In genomic region chr1:160812428-160812827, GRCm38 (mm10) we compare ENCODE assay signal across 24 mouse cellular contexts. TPM values are rescaled to one million over a fixed set of nuclear protein-coding genes. Genes with fewer than 3 reads are reported as not detected.
DNase-seq lines count a peak whose midpoint lies in the region; ATAC-seq and TF ChIP-seq lines count a peak whose summit lies in the region.
"Had no signal": no experiment of that assay in that cellular context is flagged by ENCODE, and none has a peak within 500 bp of the region (broad histone marks: within the 10 kb centered on the region; RNA-seq: fewer than 3 reads in every experiment).

No protein-coding gene starts in this region.

- no peak overlapping the region for H3K4me3 ChIP-seq in heart, embryonic 13.5 days
- H3K4me3 ChIP-seq in liver, postnatal 0 days (ENCODE audit: low read depth, low read length) = no peak overlapping the region
- H3K4me3 ChIP-seq in hindbrain, embryonic 11.5 days (ENCODE audit: low read depth, low read length) = no peak overlapping the region
- H3K4me3 ChIP-seq: embryonic facial prominence, embryonic 15.5 days; forebrain, embryonic 10.5 days; gastrocnemius, adult 2 months; limb, embryonic 12.5 days; lung, embryonic 15.5 days; megakaryocyte, embryonic 14.5 days had no signal

- H3K4me2 ChIP-seq in heart, embryonic 13.5 days = no peak overlapping the region
- H3K4me2 ChIP-seq in liver, postnatal 0 days (ENCODE audit: low read depth, low read length) = no peak overlapping the region
- H3K4me2 ChIP-seq in hindbrain, embryonic 11.5 days (replicated peaks; ENCODE audit: low read depth, low read length) = no peak overlapping the region
- H3K4me2 ChIP-seq: embryonic facial prominence, embryonic 15.5 days; limb, embryonic 12.5 days; lung, embryonic 15.5 days had no signal

- H3K27me3 ChIP-seq in heart, embryonic 13.5 days (replicated peaks) = no peaks in the 10 kb centered on the region
- no peaks in the 10 kb centered on the region for H3K27me3 ChIP-seq in liver, postnatal 0 days (ENCODE audit: insufficient read depth, low read length)
- H3K27me3 ChIP-seq in hindbrain, embryonic 11.5 days (ENCODE audit: control insufficient read depth, insufficient read depth, low read length) = no peaks in the 10 kb centered on the region
- H3K27me3 ChIP-seq: embryonic facial prominence, embryonic 15.5 days; limb, embryonic 12.5 days; lung, embryonic 15.5 days; megakaryocyte, embryonic 14.5 days had no signal

- TF ChIP-seq CTCF in liver, postnatal 0 days (IDR thresholded peaks at IDR 0.05; ENCODE audit: low read depth) = no peak

- no peak; the same call in 1 of the 2 replicates for TF ChIP-seq EP300 in liver, postnatal 0 days (IDR thresholded peaks at IDR 0.05; ENCODE audit: low read depth)

- H3K27ac ChIP-seq in heart, embryonic 13.5 days (replicated peaks) = peak overlapping the region; percentile 74
- peak overlapping the region; percentile 1; the same call in 1 of the 2 replicates for H3K27ac ChIP-seq in liver, postnatal 0 days (ENCODE audit: low read depth)
- H3K27ac ChIP-seq in hindbrain, embryonic 11.5 days (ENCODE audit: low read depth, low read length) = no peak overlapping the region
- H3K27ac ChIP-seq: embryonic facial prominence, embryonic 15.5 days; forebrain, embryonic 10.5 days; gastrocnemius, adult 2 months; limb, embryonic 12.5 days; lung, embryonic 15.5 days had no signal

- H3K4me1 ChIP-seq in heart, embryonic 13.5 days = peaks cover 28% of the 10 kb centered on the region
- H3K4me1 ChIP-seq in liver, postnatal 0 days (ENCODE audit: insufficient read depth) = peaks cover 7% of the 10 kb centered on the region
- H3K4me1 ChIP-seq in hindbrain, embryonic 11.5 days (replicated peaks; ENCODE audit: control insufficient read depth, insufficient read depth, low read length) = no peaks in the 10 kb centered on the region
- H3K4me1 ChIP-seq: embryonic facial prominence, embryonic 15.5 days; forebrain, embryonic 10.5 days; limb, embryonic 12.5 days; lung, embryonic 15.5 days had no signal

- H3K9me3 ChIP-seq in heart, embryonic 13.5 days = no peaks in the 10 kb centered on the region; the same call in 1 of the 2 replicates
- peaks cover 3% of the 10 kb centered on the region; the same call in 1 of the 2 replicates for H3K9me3 ChIP-seq in liver, postnatal 0 days (ENCODE audit: low read length)
- no peaks in the 10 kb centered on the region for H3K9me3 ChIP-seq in hindbrain, embryonic 11.5 days (ENCODE audit: control insufficient read depth, low read length)
- H3K9me3 ChIP-seq: embryonic facial prominence, embryonic 15.5 days; forebrain, embryonic 10.5 days; limb, embryonic 12.5 days; lung, embryonic 15.5 days had no signal

- H3K9ac ChIP-seq in heart, embryonic 13.5 days = no peak overlapping the region
- H3K9ac ChIP-seq in liver, postnatal 0 days (replicated peaks) = no peak overlapping the region
- H3K9ac ChIP-seq in hindbrain, embryonic 11.5 days (ENCODE audit: low read depth, low read length) = no peak overlapping the region
- H3K9ac ChIP-seq: embryonic facial prominence, embryonic 15.5 days; limb, embryonic 12.5 days; lung, embryonic 15.5 days had no signal

- DNase-seq in heart, postnatal 14 days = no peak
- DNase-seq in CD4-positive, CD25-positive, alpha-beta regulatory T cell, adult 2 months (ENCODE audit: low read depth, low spot score) = peak; percentile 46
- no peak for DNase-seq in liver, postnatal 0 days
- no peak for DNase-seq in gastrocnemius, postnatal 36 days
- DNase-seq in cerebellum, adult 9-11 months = no peak
- DNase-seq in hindbrain, embryonic 11.5 days (ENCODE audit: low spot score) = no peak
- DNase-seq: adrenal gland, postnatal 10 days; B cell, adult 2 months; cerebellum, adult 2 months; gastrocnemius, adult 2 months; kidney, adult 2 months; kidney, postnatal 25 days; retina, postnatal 1 day; right cerebral cortex, postnatal 4 days; thymus, postnatal 36 days had no signal

- no peak for ATAC-seq in heart, embryonic 13.5 days (ENCODE audit: extremely low read depth, insufficient number of reproducible peaks, low FRiP score, low TSS enrichment)
- 0 out of 2 replicates have a peak, but pooled peaks have one; percentile 36 for ATAC-seq in common myeloid progenitor, adult 5-6 weeks (replicated peaks; ENCODE audit: low read depth, poor library complexity, severe bottlenecking)
- ATAC-seq in liver, postnatal 0 days = no peak
- ATAC-seq in hindbrain, embryonic 11.5 days (ENCODE audit: low FRiP score) = no peak
- ATAC-seq: hindbrain, embryonic 16.5 days; midbrain, embryonic 16.5 days had no signal

- intact Hi-C loops in heart, postnatal 14 days (cut with DNase I) = no loop called here
- intact Hi-C loops in gastrocnemius, postnatal 36 days (cut with DNase I) = no loop called here

- H3K36me3 ChIP-seq in heart, embryonic 13.5 days = no peaks in the 10 kb centered on the region
- no peaks in the 10 kb centered on the region for H3K36me3 ChIP-seq in liver, postnatal 0 days (replicated peaks; ENCODE audit: insufficient read depth, low read length)
- H3K36me3 ChIP-seq in hindbrain, embryonic 11.5 days (ENCODE audit: control insufficient read depth, insufficient read depth, low read length) = no peaks in the 10 kb centered on the region
- H3K36me3 ChIP-seq: embryonic facial prominence, embryonic 15.5 days; forebrain, embryonic 10.5 days; limb, embryonic 12.5 days; lung, embryonic 15.5 days had no signal

RNA-seq across cellular contexts. Expression of gene Rabgap1l, which starts 19.4 kb away (rescaled TPM):
- 63.6 and 73.2 TPM in 2 replicates for polyA plus RNA-seq in heart, embryonic 13.5 days (2015; fragmentation: Nextera tagmentation; extraction: Ambion mirVana)
- total RNA-seq in heart, postnatal 14 days (2021) = 10 to 100 TPM; 71.1 to 83.6 TPM
- total RNA-seq in common myeloid progenitor, adult 5-6 weeks (2017) = 220 and 304 TPM in 2 replicates
- polyA plus RNA-seq in liver, postnatal 0 days (2015; fragmentation: Nextera tagmentation; extraction: Ambion mirVana) = 20.9 and 21.6 TPM in 2 replicates
- 10 to 100 TPM in 1 of 2 experiments, 1 to 10 TPM in 1; 9.1 to 11.7 TPM for total RNA-seq in gastrocnemius, postnatal 36 days (2021)
- polyA plus RNA-seq in hindbrain, embryonic 11.5 days (2014; fragmentation: Nextera tagmentation; extraction: Ambion mirVana) = 15.8 and 20.0 TPM in 2 replicates

Comparison
In these comparisons a context has a peak if more than half of its experiments do, and no peak if none do; other contexts are left out.
1. RNA of gene Rabgap1l, which starts 19.4 kb away (total RNA-seq): 220 to 304 TPM in common myeloid progenitor, adult 5-6 weeks and 71.1 to 83.6 TPM in heart, postnatal 14 days; 9.1 to 11.7 TPM in gastrocnemius, postnatal 36 days; every median in the first group is over 4 times any median in the second.